Mouse (Mus musculus): Measurements from ENCODE around the gene Hnrnpa0. TPM values are rescaled to one million over a fixed set of nuclear protein-coding genes. Genes with fewer than 3 reads are reported as not detected.

Gene Hnrnpa0
- 27.9 and 29.5 TPM in 2 replicates for polyA plus RNA-seq (2015; fragmentation: Nextera tagmentation; extraction: Ambion mirVana)

DNA sequence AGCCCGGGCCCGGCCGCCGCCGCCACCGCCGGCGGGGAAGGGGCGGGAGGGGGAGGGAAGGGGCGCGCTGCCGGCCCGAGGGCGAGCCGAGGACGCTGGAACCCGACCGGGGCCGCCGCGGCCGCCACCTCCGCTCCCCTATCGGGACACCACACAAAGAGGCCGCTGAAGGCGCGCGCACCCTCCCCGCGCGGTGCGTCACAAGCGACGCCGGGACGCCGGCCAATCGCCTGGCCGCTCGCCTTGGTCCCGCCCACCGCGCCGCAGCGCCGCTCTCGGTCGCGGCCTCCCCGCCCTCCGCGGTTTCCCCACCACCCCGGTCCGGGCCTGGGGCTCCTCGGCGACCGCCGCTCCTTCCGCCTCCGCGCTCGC, at the start of gene Hnrnpa0:
Hnrnpa0 (minus strand) TSS at position 161 of the 372 bp plus-strand sequence.
- ATAC-seq = peak; percentile 94
- H3K4me1 ChIP-seq (replicated peaks; ENCODE audit: control insufficient read depth, insufficient read depth, low read length) = no peaks in the 10 kb centered on the region
- under 1% methylated on average over 41 of the region's 62 CpGs for WGBS
- peak within 1 kb of the TSS; percentile 69 for H3K4me2 ChIP-seq (replicated peaks; ENCODE audit: low read depth)
- H3K27me3 ChIP-seq (replicated peaks; ENCODE audit: control insufficient read depth, insufficient read depth, low read length) = no peaks in the 10 kb centered on the region
- H3K4me3 ChIP-seq (ENCODE audit: low read depth, low read length) = peak within 1 kb of the TSS; percentile 67
- H3K9ac ChIP-seq (ENCODE audit: low read depth, low read length) = peak within 1 kb of the TSS; percentile 92
- H3K9me3 ChIP-seq (ENCODE audit: control insufficient read depth) = no peaks in the 10 kb centered on the region
- TF ChIP-seq CTCF (IDR thresholded peaks at IDR 0.05; ENCODE audit: low read depth) = no peak
- H3K36me3 ChIP-seq (ENCODE audit: control insufficient read depth, insufficient read depth) = no peaks in the 10 kb centered on the region
- H3K27ac ChIP-seq (ENCODE audit: low read depth, low read length) = peak within 1 kb of the TSS; percentile 99

DNA sequence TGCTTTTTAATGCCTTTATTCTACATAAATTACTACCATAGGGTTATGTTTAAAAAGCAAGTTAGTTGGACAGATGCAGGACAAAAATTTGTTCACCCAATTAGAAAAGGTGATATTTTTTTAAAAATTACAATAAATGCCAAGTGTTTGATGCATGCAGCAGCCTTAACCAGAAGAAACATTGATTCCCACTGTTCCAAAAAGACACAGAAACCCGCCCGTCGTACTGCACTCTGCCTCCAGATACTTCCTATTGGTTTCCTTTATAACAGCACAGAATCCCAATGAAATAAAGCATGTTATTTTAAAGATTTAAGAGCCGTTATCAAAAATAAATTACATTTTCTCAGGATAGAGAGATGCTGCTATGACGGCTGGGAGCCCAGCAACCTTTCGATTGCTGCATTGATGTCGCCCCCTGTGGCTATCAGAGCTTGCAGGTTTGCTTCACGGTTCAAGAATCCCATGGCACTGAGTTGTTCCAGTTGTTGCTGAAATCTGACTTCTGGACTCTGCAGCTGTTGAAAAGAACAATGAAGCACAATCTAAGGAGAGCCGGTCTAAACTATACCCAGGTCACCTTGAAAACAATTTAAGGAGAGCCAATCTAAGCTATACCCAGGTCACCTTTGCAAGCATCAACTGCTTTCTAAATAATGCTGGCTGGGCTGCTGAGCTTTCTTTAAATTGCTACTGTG, 49.3 kb upstream of the Hnrnpa0 start:
- ATAC-seq = no peak
- no peak overlapping the region for H3K4me2 ChIP-seq (replicated peaks; ENCODE audit: low read depth)
- no peaks in the 10 kb centered on the region for H3K27me3 ChIP-seq (replicated peaks; ENCODE audit: control insufficient read depth, insufficient read depth, low read length)
- no peaks in the 10 kb centered on the region for H3K9me3 ChIP-seq (ENCODE audit: control insufficient read depth)
- no peak overlapping the region for H3K27ac ChIP-seq (ENCODE audit: low read depth, low read length)
- no peak overlapping the region for H3K9ac ChIP-seq (ENCODE audit: low read depth, low read length)
- WGBS = 79% methylated on average over 9 of the region's 9 CpGs
- H3K4me1 ChIP-seq (replicated peaks; ENCODE audit: control insufficient read depth, insufficient read depth, low read length) = no peaks in the 10 kb centered on the region; the same call in 1 of the 2 replicates
- TF ChIP-seq CTCF (IDR thresholded peaks at IDR 0.05; ENCODE audit: low read depth) = peak; percentile 30
- peaks cover 48% of the 10 kb centered on the region for H3K36me3 ChIP-seq (ENCODE audit: control insufficient read depth, insufficient read depth)
- no peak overlapping the region for H3K4me3 ChIP-seq (ENCODE audit: low read depth, low read length)

DNA sequence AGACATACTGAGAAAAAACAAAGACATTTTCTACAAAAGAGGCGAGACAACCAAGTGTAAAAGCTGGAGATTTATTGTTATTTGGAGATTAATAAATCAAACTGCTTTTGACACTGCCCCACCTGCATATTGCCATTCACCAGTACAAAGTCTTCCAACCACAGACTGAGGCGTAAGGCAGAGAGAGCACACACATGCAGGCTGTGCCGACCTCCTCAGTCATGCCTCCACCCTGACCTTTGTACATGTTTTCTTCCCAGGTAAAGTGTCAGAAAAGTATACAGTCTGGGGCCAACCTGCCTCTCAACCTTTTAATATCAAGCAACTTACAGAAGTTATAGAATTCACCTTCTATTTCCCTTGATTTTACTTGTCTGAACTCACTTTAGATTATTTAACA, 47.7 kb upstream of the Hnrnpa0 start:
- no peaks in the 10 kb centered on the region for H3K27me3 ChIP-seq (replicated peaks; ENCODE audit: control insufficient read depth, insufficient read depth, low read length)
- H3K4me3 ChIP-seq (ENCODE audit: low read depth, low read length) = no peak overlapping the region
- no peaks in the 10 kb centered on the region for H3K9me3 ChIP-seq (ENCODE audit: control insufficient read depth)
- H3K36me3 ChIP-seq (ENCODE audit: control insufficient read depth, insufficient read depth) = peaks cover 45% of the 10 kb centered on the region
- ATAC-seq = peak; percentile 95
- no peaks in the 10 kb centered on the region; the same call in 1 of the 2 replicates for H3K4me1 ChIP-seq (replicated peaks; ENCODE audit: control insufficient read depth, insufficient read depth, low read length)
- WGBS = 41% methylated on average over 3 of the region's 3 CpGs
- H3K4me2 ChIP-seq (replicated peaks; ENCODE audit: low read depth) = peak overlapping the region; percentile 30; the same call in 1 of the 2 replicates
- peak overlapping the region; percentile 73 for H3K27ac ChIP-seq (ENCODE audit: low read depth, low read length)
- no peak overlapping the region for H3K9ac ChIP-seq (ENCODE audit: low read depth, low read length)
- no peak for TF ChIP-seq CTCF (IDR thresholded peaks at IDR 0.05; ENCODE audit: low read depth)

DNA sequence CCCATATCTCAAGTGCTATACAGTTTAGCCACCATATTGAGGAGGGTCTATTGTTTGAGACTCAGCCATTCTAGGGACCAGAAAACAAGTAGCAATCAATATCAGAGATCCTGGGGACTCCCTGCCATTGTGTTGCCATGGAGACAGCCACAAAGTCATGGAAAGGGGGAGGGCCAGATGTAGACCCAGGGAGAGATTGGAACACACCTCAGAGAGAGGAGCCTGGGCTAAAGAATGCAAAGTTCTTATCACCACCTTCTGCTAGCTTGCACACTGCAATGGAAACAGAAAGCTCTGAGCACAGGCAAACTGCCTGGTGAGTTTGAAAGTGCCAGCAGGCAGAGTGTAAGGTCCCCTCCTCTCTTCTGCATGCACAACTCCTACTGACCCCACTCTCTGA, 39.8 kb upstream of the Hnrnpa0 start:
- H3K9me3 ChIP-seq (ENCODE audit: control insufficient read depth) = no peaks in the 10 kb centered on the region
- ATAC-seq = no peak
- no peak overlapping the region for H3K27ac ChIP-seq (ENCODE audit: low read depth, low read length)
- H3K4me2 ChIP-seq (replicated peaks; ENCODE audit: low read depth) = no peak overlapping the region
- H3K4me1 ChIP-seq (replicated peaks; ENCODE audit: control insufficient read depth, insufficient read depth, low read length) = no peaks in the 10 kb centered on the region
- no peak for TF ChIP-seq CTCF (IDR thresholded peaks at IDR 0.05; ENCODE audit: low read depth)
- H3K9ac ChIP-seq (ENCODE audit: low read depth, low read length) = no peak overlapping the region
- H3K27me3 ChIP-seq (replicated peaks; ENCODE audit: control insufficient read depth, insufficient read depth, low read length) = no peaks in the 10 kb centered on the region
- no peak overlapping the region for H3K4me3 ChIP-seq (ENCODE audit: low read depth, low read length)
- peaks cover 28% of the 10 kb centered on the region for H3K36me3 ChIP-seq (ENCODE audit: control insufficient read depth, insufficient read depth)

DNA sequence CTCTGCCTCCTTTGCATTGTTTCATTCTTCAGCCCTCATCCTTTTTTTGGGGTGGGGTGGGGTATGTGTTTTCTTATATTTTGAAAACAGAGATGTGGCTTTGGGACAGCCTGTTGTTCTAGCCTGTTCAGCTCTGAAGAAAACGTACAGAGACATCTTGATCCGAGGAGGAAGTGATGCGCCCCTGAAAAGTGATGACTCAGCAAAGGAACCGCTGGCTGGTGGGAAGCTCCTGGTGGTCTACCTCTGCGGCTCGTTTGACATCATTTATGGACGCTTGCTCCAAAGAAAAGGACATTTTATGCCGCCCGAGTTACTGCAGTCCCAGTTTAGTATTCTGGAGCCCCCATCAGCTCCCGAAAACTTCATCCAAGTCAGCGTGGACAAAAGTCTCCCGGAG, 35.0 kb upstream of the Hnrnpa0 start:
- H3K9me3 ChIP-seq (ENCODE audit: control insufficient read depth) = no peaks in the 10 kb centered on the region

DNA sequence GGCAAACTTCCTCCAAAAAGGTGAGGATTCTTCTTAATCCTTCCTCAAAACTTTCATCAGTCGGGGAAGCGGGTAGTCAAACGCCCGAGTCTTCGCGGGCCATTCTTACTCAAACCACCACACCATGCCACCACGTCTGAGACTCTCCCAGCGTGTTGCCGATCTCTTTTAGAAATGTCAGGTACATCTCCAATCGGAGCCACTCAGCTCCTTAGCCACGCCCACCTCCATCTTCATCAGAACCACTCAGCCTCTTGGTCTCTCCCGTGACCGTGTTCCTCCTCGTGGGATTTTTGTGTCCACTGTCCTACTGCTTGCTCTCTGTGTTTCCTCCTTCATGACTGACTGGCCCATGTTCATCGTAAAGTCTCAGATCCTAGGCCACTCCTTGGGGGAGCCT, 32.4 kb upstream of the Hnrnpa0 start:
- 96% methylated on average over 15 of the region's 15 CpGs for WGBS
- TF ChIP-seq CTCF (IDR thresholded peaks at IDR 0.05; ENCODE audit: low read depth) = no peak
- ATAC-seq = no peak
- H3K4me1 ChIP-seq (replicated peaks; ENCODE audit: control insufficient read depth, insufficient read depth, low read length) = 0 out of 2 replicates have a peak, but pooled peaks cover 3% of the 10 kb centered on the region
- H3K36me3 ChIP-seq (ENCODE audit: control insufficient read depth, insufficient read depth) = peaks cover 38% of the 10 kb centered on the region
- H3K9ac ChIP-seq (ENCODE audit: low read depth, low read length) = no peak overlapping the region
- no peak overlapping the region for H3K4me2 ChIP-seq (replicated peaks; ENCODE audit: low read depth)
- no peak overlapping the region for H3K27ac ChIP-seq (ENCODE audit: low read depth, low read length)
- no peaks in the 10 kb centered on the region for H3K9me3 ChIP-seq (ENCODE audit: control insufficient read depth)
- H3K27me3 ChIP-seq (replicated peaks; ENCODE audit: control insufficient read depth, insufficient read depth, low read length) = no peaks in the 10 kb centered on the region
- no peak overlapping the region for H3K4me3 ChIP-seq (ENCODE audit: low read depth, low read length)

More for the DNA sequence above, 35.0 kb upstream of the Hnrnpa0 start:
- no peaks in the 10 kb centered on the region for H3K27me3 ChIP-seq (replicated peaks; ENCODE audit: control insufficient read depth, insufficient read depth, low read length)
- no peaks in the 10 kb centered on the region for H3K4me1 ChIP-seq (replicated peaks; ENCODE audit: control insufficient read depth, insufficient read depth, low read length)
- H3K4me2 ChIP-seq (replicated peaks; ENCODE audit: low read depth) = no peak overlapping the region
- 96% methylated on average over 12 of the region's 12 CpGs for WGBS
- ATAC-seq = no peak
- TF ChIP-seq CTCF (IDR thresholded peaks at IDR 0.05; ENCODE audit: low read depth) = no peak
- H3K36me3 ChIP-seq (ENCODE audit: control insufficient read depth, insufficient read depth) = peaks cover 38% of the 10 kb centered on the region
- no peak overlapping the region for H3K4me3 ChIP-seq (ENCODE audit: low read depth, low read length)
- H3K9ac ChIP-seq (ENCODE audit: low read depth, low read length) = no peak overlapping the region
- no peak overlapping the region for H3K27ac ChIP-seq (ENCODE audit: low read depth, low read length)
